Mouse (Mus musculus): ENCODE results near the gene Dync1i2. TPM values are rescaled to one million over a fixed set of nuclear protein-coding genes. Genes with fewer than 3 reads are reported as not detected.

Gene Dync1i2
- polyA plus RNA-seq, 1 experiment, result 43.3 TPM

DNA sequence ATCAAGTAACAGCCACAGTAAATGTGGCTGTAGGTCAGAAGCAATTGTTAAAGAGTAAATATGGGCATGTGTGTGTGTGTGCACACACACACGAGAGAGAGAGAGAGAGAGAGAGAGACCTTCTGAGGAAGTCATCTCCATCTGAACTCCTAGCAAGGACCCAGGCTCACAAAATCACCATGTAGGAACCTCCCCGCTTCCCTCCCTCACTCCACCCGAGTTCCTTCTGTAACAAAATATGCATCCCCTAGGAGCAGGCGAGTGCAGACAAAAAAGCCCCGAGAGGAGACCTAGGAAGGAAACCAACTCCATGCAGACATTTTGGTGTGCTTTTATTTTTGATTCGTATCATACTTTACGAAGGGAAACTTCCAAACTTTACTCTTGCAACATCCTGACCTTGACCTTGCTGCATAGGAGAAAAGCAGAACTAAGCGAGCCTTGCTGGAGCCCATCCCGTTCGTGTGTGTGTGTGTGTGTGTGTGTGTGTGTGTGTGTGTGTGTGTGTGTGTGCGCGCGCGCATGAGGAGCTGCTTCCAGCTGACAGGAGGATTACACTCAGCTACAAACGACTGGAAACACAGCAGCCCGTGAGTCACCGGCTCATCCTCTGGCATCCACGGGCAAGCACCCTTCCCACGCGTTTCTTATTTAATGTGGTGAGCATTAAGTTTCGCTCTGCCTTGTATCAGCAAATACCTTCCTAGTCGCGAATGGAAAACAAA, 62.6 kb downstream of the Dync1i2 start:
- no peak overlapping the region for H3K27ac ChIP-seq (replicated peaks; ENCODE audit: low read depth, low read length)
- peaks cover 3% of the 10 kb centered on the region for H3K4me1 ChIP-seq (ENCODE audit: control insufficient read depth, insufficient read depth, insufficient read length, low read length)
- peak overlapping the region; percentile 53 for H3K4me3 ChIP-seq (ENCODE audit: insufficient read depth, low read depth, low read length)

DNA sequence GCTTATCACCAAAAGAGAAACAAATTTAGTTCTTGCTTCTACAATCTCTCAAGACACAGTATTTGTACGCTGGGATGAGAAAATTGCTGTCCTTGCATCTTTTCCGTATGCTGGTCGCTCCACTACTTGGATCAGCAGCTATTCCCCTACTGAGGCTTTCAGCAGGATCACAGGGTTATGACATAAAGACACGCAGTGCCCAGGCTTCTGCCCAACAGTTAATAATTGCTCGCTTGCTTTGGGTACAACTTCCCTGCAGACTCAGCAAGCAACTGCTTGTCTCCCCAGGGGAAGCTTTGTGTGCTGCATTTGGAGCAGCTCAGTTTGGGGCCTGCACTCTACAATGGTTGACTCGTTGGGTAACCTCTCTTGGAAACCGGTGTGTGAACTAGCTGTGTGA, 64.2 kb downstream of the Dync1i2 start:
- Histone ChIP-seq H3K4me3 (ENCODE audit: insufficient read depth, low read depth, low read length) (no peak overlapping the region), H3K27ac (replicated peaks; ENCODE audit: low read depth, low read length) (no peak overlapping the region), H3K4me1 (ENCODE audit: control insufficient read depth, insufficient read depth, insufficient read length, low read length) (peaks cover 3% of the 10 kb centered on the region)

DNA sequence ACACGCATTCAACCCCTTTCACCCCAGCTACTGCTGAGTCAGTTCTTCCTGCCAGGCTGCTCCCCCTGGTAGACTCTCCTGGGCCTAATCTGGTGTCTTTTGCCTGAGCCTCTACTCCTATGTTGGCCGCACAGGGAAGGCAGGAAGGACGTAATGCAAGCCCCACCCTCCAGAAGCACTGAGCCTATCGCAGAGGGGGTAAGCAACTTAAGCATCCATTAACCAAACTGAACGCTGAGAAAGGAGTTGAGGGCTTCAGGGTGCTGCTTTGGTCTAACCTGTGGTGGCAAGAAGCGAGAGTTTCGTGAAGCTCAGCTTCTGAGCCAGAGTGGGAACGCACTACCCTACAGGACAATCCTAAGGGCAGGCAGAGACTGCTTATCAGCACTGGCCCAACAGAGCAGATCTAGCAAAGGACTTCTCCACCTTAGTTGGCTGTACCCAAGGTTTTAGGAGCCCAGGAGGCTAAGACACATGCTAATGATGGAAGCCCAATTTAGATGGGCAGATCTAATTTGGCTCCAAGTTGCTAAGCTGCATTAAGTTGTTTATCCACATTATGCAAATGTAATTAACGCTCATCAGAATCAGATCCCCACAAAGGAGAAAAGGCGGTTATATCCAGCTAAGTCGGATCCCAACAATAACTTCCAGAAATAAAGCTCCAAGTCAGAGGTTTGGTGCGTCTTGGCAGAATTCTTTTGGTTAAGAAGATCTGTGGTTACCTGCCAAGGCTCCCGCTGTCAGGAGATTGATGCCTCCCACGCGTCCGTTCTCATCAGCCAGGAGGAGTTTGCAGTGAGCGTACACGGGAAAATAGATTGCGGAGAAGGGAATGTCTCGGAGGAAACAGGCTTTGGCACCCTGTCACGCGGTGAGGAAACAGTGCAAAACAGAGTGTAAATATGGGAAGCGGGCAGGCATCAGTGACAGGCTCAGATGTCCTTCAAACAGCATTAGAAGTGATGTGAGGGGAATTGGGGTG, 67.6 kb downstream of the Dync1i2 start:
- Histone ChIP-seq H3K4me1 (ENCODE audit: control insufficient read depth, insufficient read depth, insufficient read length, low read length) (peaks cover 3% of the 10 kb centered on the region), H3K4me3 (ENCODE audit: insufficient read depth, low read depth, low read length) (no peak overlapping the region), H3K27ac (replicated peaks; ENCODE audit: low read depth, low read length) (no peak overlapping the region)

DNA sequence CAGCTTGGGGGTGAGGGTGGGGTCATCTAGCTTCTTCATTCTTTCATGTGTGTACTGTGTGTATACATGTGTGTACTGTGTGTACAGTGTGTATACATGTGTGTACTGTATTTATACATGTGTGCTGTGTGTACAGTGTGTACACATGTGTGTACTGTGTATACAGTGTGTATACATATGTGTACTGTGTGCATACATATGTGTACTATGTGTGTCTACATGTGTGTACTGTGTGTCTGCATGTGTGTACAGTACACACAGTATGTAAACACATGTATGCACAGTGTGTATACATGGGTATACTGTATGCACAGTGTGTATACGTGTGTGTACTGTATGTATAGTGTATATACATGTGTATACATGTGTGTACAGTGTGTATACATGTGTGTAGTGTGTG, 70.5 kb downstream of the Dync1i2 start:
- Histone ChIP-seq H3K4me3 (ENCODE audit: insufficient read depth, low read depth, low read length) (no peak overlapping the region), H3K4me1 (ENCODE audit: control insufficient read depth, insufficient read depth, insufficient read length, low read length) (no peaks in the 10 kb centered on the region), H3K27ac (replicated peaks; ENCODE audit: low read depth, low read length) (no peak overlapping the region)

DNA sequence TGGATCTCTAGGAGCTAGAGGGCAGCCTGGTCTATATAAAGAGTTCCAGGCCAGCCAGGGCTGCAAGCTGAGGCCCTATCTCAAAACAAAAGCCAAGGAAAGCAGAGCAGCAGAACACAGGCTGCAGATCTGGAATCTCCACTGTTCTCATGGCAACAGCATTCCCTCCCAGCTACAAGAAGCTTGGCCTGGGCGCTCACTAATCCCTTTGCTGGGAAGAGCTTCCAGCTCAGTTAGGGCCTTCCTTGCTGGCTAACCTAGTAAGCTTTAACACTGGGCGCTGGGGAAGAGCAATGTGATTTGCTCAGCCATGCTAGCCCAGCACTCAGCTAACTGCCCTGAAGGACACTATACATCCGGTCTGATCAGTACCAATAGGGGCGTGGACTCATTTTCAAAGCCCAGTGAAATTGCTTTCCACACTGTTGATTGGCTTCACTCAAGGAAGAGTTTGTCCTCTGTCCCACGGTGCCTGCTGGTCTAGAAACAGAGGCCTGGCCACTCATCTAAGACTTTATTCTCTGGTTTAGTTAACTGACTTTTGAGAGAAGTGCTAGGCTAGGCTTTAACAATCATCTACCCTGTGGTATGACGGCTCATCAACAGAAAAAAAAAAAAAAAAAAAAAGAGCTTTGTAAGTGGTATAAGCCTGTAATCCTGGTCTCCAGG, 78.7 kb downstream of the Dync1i2 start:
- Histone ChIP-seq H3K4me3 (ENCODE audit: insufficient read depth, low read depth, low read length) (no peak overlapping the region), H3K4me1 (ENCODE audit: control insufficient read depth, insufficient read depth, insufficient read length, low read length) (no peaks in the 10 kb centered on the region), H3K27ac (replicated peaks; ENCODE audit: low read depth, low read length) (no peak overlapping the region)

DNA sequence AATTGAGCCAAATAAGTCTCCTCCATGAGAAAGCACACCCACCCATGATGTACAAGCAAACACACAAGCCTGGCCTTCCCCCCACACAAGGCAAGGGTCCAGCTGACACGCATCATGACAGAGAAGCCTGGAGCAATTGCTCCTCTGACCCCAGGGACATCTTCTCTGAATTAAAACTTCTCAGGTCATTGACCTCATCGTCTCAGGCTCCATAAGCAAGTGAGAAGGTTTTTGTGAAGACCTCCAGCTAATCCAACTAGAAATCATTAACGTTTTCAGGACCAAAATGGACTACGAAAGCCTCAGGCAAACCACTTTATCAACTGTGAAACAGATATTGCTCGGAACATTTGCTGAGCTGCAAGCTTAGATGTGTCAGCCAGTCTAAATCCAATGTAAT, 80.1 kb downstream of the Dync1i2 start:
- Histone ChIP-seq H3K4me3 (ENCODE audit: insufficient read depth, low read depth, low read length) (no peak overlapping the region), H3K27ac (replicated peaks; ENCODE audit: low read depth, low read length) (no peak overlapping the region), H3K4me1 (ENCODE audit: control insufficient read depth, insufficient read depth, insufficient read length, low read length) (no peaks in the 10 kb centered on the region)

DNA sequence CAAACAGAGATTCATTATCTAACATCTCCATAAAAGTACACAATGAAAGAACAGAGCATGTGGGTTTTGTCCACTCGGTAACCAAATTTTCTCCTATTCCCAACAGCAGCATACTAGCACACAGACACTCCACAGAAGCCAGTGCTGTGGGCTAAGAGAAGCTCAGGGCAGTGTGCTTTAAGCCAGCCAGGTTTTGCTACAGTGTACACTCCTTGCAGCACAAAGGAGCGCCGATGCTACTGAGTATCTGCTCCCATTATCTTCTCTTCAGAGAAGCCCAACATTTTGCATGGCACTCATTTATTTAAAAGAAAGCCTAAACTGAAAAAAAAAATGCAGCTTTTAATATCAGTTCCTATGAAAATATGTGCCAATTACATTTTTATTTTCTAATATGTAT, 82.5 kb downstream of the Dync1i2 start:
- Histone ChIP-seq H3K27ac (replicated peaks; ENCODE audit: low read depth, low read length) (no peak overlapping the region), H3K4me1 (ENCODE audit: control insufficient read depth, insufficient read depth, insufficient read length, low read length) (no peaks in the 10 kb centered on the region)

DNA sequence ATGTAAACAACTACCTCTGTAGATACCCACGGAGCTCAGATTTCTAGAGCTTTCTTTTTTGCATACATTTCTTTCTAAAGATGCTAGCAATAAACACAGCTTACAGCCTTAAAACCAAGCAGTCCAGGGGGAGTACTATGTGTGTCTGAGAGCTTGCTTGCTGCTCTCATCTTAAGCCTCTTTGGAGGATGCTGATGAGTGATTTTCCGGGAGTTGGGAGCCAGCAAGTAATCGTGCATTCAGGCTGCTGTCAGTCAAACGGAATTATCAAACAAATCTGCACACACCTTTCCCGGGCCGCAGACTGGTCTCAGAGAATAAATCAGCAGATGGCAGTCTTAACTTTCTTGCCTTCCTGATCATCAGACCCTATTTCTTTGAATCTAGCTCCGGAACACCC, 83.0 kb downstream of the Dync1i2 start:
- H3K4me3 ChIP-seq (ENCODE audit: insufficient read depth, low read depth, low read length), result no peak overlapping the region
- H3K27ac ChIP-seq (replicated peaks; ENCODE audit: low read depth, low read length), result no peak overlapping the region
- H3K4me1 ChIP-seq (ENCODE audit: control insufficient read depth, insufficient read depth, insufficient read length, low read length), result no peaks in the 10 kb centered on the region

More for the DNA sequence above, 82.5 kb downstream of the Dync1i2 start:
- H3K4me3 ChIP-seq (ENCODE audit: insufficient read depth, low read depth, low read length), result no peak overlapping the region

DNA sequence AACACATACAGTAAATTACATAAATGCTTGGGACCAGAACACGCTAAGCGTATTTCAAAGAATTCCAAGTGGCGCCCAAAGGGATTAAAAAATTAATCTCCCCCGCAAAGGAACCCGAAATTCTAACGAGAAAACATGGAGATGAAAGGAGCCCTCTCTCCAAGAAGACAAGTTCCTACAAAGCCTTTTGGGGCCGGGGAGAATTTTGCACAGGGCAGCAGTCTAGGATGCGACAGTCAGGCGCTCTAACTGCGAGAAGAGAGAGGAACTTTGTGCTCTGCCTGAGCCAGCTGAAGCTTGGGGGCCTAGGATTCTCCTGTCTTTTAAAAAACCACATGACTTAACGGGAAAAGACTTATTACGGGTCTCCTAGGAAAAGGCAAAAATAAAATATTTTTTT, 84.3 kb downstream of the Dync1i2 start:
- no peak overlapping the region for H3K4me3 ChIP-seq (ENCODE audit: insufficient read depth, low read depth, low read length)
- no peaks in the 10 kb centered on the region for H3K4me1 ChIP-seq (ENCODE audit: control insufficient read depth, insufficient read depth, insufficient read length, low read length)
- no peak overlapping the region for H3K27ac ChIP-seq (replicated peaks; ENCODE audit: low read depth, low read length)

DNA sequence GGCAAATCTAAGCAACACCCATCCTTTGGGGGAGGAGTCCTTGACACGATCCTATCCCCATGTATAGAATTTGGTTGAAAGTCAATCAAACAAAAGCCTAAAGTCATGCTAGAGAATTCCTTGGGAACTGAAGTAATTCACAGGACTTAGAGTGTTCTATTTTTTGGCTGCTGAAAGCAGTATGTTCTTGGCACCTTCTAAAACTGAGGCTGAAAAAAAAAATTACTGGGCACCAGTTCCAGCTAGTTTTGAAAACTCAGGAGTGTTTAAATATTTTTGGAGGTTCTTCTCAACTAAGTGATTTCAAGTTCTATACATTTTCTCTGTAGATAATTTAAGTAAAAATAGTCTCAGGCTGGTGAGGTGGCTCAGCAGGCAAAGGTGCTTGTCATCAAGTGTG, 86.0 kb downstream of the Dync1i2 start:
- Histone ChIP-seq H3K4me3 (ENCODE audit: insufficient read depth, low read depth, low read length) (no peak overlapping the region), H3K27ac (replicated peaks; ENCODE audit: low read depth, low read length) (no peak overlapping the region), H3K4me1 (ENCODE audit: control insufficient read depth, insufficient read depth, insufficient read length, low read length) (no peaks in the 10 kb centered on the region)

DNA sequence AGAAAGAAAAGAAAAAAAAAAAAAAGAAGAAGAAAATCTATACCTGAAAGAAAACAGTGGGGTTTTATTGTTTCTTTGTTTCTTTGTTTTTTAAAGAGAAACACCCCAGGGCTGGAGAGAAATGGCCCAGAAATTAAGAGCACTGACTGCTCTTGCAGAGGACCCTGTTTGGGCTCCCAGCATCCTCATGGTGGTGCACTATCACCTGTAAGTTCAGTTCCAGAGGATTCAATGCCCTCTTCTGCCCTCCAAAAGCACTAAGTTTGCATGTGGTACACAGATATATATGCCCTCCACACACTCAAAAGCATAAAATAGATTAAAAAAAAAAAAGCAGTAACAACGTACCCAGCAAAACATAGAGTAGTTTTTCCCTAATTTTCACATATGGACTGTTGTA, 87.2 kb downstream of the Dync1i2 start:
- Histone ChIP-seq H3K27ac (replicated peaks; ENCODE audit: low read depth, low read length) (no peak overlapping the region), H3K4me1 (ENCODE audit: control insufficient read depth, insufficient read depth, insufficient read length, low read length) (no peaks in the 10 kb centered on the region), H3K4me3 (ENCODE audit: insufficient read depth, low read depth, low read length) (no peak overlapping the region)

DNA sequence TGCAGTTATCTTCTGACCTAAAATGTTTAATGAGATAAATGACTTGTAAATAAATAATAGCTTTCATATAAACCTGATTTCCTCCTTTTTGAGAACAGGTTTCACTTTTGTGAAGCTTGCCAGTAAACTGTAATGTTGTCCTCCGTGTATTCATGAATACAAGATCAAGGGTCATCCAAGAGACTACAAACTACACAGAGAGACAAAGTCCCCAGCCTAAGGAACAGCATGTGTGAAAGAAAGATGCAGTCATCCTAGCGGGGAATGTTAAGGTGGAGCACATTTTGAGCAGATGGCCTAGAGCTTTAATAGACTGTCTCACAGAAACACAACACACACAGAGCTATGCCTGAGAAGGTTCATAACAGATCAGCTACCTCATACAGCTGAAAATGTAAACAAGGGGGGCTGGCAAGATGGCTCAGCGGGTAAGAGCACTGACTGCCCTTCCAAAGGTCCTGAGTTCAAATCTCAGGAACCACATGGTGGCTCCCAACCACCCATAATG, 90.7 kb downstream of the Dync1i2 start:
- no peak overlapping the region for H3K27ac ChIP-seq (replicated peaks; ENCODE audit: low read depth, low read length)
- H3K4me3 ChIP-seq (ENCODE audit: insufficient read depth, low read depth, low read length), result no peak overlapping the region

DNA sequence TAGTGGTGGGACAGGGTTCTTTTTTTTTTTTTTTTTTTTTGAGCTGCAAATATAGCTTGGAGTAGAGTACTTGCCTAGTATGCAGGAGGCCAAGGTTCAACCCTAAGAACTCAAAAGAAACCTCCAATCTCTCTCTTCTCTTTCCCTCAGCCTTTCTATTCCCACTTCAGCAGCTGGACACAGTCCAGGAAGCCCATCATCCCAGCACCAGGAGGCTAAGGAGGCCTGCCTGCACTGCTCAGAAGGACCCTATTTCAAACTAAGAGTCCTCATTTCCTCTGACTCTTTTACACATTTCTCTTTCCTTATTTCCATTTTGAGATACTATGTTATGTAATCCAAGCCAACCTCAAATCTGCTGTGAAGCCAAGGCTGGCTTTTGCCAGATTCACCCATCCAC, 91.7 kb downstream of the Dync1i2 start:
- Histone ChIP-seq H3K4me3 (ENCODE audit: insufficient read depth, low read depth, low read length) (no peak overlapping the region), H3K4me1 (ENCODE audit: control insufficient read depth, insufficient read depth, insufficient read length, low read length) (no peaks in the 10 kb centered on the region), H3K27ac (replicated peaks; ENCODE audit: low read depth, low read length) (no peak overlapping the region)

More for the DNA sequence above, 90.7 kb downstream of the Dync1i2 start:
- no peaks in the 10 kb centered on the region for H3K4me1 ChIP-seq (ENCODE audit: control insufficient read depth, insufficient read depth, insufficient read length, low read length)

DNA sequence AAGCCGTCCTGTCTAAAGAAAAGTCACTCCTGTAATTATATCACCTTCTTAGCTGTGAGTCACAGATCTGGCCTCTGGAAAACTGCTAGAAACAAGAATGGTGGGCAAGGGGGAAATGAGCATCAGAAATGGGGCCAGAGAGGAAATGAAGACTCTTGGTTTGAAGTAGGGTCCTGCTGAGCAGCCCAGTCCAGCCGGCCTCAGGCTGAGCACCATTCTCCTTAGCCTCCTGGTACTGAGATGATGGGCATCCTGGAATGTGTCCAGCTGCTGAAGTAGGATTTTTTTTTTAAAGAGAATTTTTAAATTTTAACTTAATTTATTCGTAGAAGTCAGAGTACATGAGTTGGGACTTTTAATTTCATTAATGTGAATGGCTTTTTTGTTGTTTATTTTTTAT, 93.3 kb downstream of the Dync1i2 start:
- Histone ChIP-seq H3K27ac (replicated peaks; ENCODE audit: low read depth, low read length) (no peak overlapping the region), H3K4me1 (ENCODE audit: control insufficient read depth, insufficient read depth, insufficient read length, low read length) (no peaks in the 10 kb centered on the region), H3K4me3 (ENCODE audit: insufficient read depth, low read depth, low read length) (no peak overlapping the region)

DNA sequence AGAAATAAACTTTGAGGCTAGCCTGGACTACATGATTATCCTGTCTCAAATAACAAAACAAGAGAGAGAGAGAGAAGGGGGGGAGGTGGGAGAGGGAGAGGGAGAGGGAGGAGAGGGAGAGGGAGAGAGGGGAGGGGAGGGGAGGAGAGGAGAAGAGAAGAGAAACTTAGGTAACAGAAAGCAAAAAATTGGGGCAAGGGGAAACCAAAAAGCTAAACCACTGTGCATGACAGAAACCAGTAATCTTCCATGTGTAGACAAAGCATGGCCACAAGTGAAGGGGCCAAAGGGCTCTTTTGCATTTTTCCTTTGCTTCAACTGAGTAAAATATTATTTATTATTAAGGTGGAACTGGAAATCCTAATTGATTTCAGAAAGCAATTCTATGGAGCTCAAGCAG, 94.9 kb downstream of the Dync1i2 start:
- Histone ChIP-seq H3K27ac (replicated peaks; ENCODE audit: low read depth, low read length) (no peak overlapping the region), H3K4me1 (ENCODE audit: control insufficient read depth, insufficient read depth, insufficient read length, low read length) (no peaks in the 10 kb centered on the region)

More for the DNA sequence above, 94.9 kb downstream of the Dync1i2 start:
- H3K4me3 ChIP-seq (ENCODE audit: insufficient read depth, low read depth, low read length), result no peak overlapping the region
